Mouse (Mus musculus) forebrain, embryonic 15.5 days (tissue): ENCODE measurements around the gene Mlh1. TPM values are rescaled to one million over a fixed set of nuclear protein-coding genes. Genes with fewer than 3 reads are reported as not detected.

ENCODE experiments used
- ATAC-seq: fragments of 200-750 bp; cut with Nextera tagmentation; replicated peaks from 2 replicates; pipeline ENCODE4 v1.8.0; 2017; ENCODE audit warnings: mild to moderate bottlenecking, moderate TSS enrichment, moderate library complexity
- H3K27ac ChIP-seq: fragments of 300-500 bp; sonication (generic); replicated peaks from 2 replicates; pipeline ENCODE4 v1.5.1; 2015; ENCODE audit warnings: mild to moderate bottlenecking, inconsistent platforms
- H3K27me3 ChIP-seq: fragments of 300-500 bp; sonication (generic); 2 replicates; pipeline ENCODE4 v1.6.1; 2015; ENCODE audit warnings: inconsistent platforms
- H3K36me3 ChIP-seq: fragments of 300-500 bp; sonication (generic); 2 replicates; pipeline ENCODE4 v1.6.1; 2015; ENCODE audit warnings: mild to moderate bottlenecking, inconsistent platforms
- H3K4me1 ChIP-seq: fragments of 300-500 bp; sonication (generic); 2 replicates; pipeline ENCODE4 v1.6.1; 2015; ENCODE audit warnings: inconsistent platforms
- H3K4me2 ChIP-seq: fragments of 300-500 bp; sonication (generic); replicated peaks from 2 replicates; pipeline ENCODE4 v1.6.1; 2015; ENCODE audit warnings: mild to moderate bottlenecking, inconsistent platforms
- H3K4me3 ChIP-seq: fragments of 300-500 bp; sonication (generic); 2 replicates; pipeline ENCODE4 v1.5.1; 2015; ENCODE audit warnings: mild to moderate bottlenecking, inconsistent platforms
- H3K9ac ChIP-seq: fragments of 300-500 bp; sonication (generic); replicated peaks from 2 replicates; pipeline ENCODE4 v1.6.1; 2015; ENCODE audit warnings: mild to moderate bottlenecking, inconsistent platforms
- H3K9me3 ChIP-seq: fragments of 300-500 bp; sonication (generic); 2 replicates; pipeline ENCODE4 v1.6.1; 2016; ENCODE audit warnings: inconsistent platforms
- WGBS: fragments of 180-500 bp; shearing (Covaris S2); methylation state at CpG from one replicate; pipeline ENCODE4 v1.1.7; 2015; ENCODE audit warnings: mixed read lengths; 5-methylcytosine and 5-hydroxymethylcytosine counted together
- polyA plus RNA-seq: library from polyadenylated mRNA; unstranded; fragments of >200 nt; fragmentation: Nextera tagmentation; extraction: Ambion mirVana; gene quantifications from 2 replicates; pipeline ENCODE4 v1.2.1, GENCODE M21; 2015

The Mlh1 gene
- polyA plus RNA-seq, 1 experiment from 2014 or later = 34.2 TPM

DNA sequence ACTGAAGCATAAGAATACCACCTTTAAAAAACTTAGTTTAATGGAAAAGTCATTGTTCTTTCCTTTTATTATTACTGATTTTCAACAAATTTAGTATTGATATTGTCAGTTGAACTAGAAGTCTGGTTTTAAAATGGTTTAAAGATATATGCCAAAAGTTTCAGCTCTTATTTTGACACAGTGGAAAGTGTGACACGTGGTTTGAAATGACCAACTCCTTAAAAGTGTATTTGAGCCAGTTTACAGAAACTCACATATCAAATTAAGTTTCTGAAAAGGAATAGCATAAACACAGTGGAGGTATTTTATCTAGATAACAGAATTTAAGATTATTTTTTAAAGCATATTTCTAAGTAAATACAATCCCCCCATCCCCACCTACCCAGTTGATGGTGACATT, 2.4 kb upstream of the Mlh1 start:
- H3K9me3 ChIP-seq = no peaks in the 10 kb centered on the region
- H3K27ac ChIP-seq = no peak overlapping the region
- peaks cover 35% of the 10 kb centered on the region for H3K36me3 ChIP-seq
- peak overlapping the region; percentile 82 for H3K4me2 ChIP-seq
- H3K4me1 ChIP-seq = peaks cover 63% of the 10 kb centered on the region
- no peak overlapping the region for H3K4me3 ChIP-seq
- no peak overlapping the region for H3K9ac ChIP-seq
- ATAC-seq = no peak
- WGBS = 88% methylated on average over 1 of the region's 1 CpGs
- no peaks in the 10 kb centered on the region for H3K27me3 ChIP-seq

DNA sequence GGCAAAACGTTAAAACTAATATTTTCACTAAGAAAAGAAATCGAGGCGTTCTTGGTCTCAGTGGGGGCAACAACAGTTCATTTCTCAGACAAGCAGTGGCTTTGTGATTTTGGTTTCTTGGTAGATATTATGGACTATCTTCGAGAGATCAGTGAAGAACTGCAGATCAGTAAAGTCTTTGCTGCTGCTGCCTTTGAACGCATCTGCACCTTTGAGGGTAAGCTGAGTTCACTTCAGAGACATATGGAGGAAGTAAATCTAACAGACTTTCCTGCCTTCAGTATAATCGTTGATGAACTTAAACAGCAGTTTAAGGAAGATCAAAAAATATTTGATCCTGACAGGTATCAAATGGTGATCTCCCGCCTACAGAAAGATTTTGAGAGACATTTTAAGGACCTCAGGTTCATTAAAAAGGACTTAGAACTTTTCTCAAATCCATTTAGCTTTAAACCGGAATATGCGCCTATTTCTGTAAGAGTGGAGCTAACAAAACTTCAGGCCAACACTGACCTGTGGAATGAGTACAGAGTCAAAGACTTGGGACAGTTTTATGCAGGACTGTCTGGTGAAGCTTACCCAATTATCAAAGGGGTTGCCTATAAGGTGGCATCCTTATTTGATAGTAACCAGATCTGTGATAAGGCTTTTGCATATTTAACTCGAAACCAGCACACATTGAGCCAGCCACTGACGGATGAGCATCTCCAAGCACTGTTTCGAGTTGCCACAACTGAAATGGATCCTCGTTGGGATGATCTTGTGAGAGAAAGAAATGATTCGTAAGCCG, 1.6 kb upstream of the Mlh1 start:
- Histone ChIP-seq H3K27ac (no peak overlapping the region), H3K36me3 (peaks cover 32% of the 10 kb centered on the region), H3K9me3 (no peaks in the 10 kb centered on the region), H3K4me2 (peak overlapping the region; percentile 82), H3K4me1 (peaks cover 63% of the 10 kb centered on the region), H3K4me3 (peak overlapping the region; percentile 88), H3K9ac (peak overlapping the region; percentile 92), H3K27me3 (no peaks in the 10 kb centered on the region)
- WGBS = 78% methylated on average over 15 of the region's 15 CpGs
- ATAC-seq = no peak

DNA sequence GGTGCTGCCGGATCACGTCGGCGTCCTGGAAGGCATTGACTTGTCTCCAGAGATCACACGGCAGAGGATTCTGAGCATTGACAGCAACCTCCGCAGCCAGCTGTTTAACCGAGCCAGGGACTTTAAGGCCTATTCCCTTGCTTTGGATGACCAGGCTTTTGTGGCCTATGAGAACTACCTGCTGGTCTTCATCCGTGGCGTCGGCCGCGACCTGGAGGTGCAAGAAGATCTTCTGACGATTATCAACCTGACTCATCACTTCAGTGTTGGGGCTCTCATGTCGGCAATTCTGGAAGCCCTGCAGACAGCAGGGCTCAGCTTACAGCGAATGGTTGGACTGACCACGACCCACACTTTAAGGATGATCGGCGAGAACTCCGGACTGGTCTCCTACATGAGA, 765 bp upstream of the Mlh1 start:
- H3K27ac ChIP-seq = peak overlapping the region; percentile 96
- peak overlapping the region; percentile 92 for H3K9ac ChIP-seq
- H3K27me3 ChIP-seq = no peaks in the 10 kb centered on the region
- peak overlapping the region; percentile 82 for H3K4me2 ChIP-seq
- peaks cover 59% of the 10 kb centered on the region for H3K4me1 ChIP-seq
- peaks cover 28% of the 10 kb centered on the region for H3K36me3 ChIP-seq
- peak overlapping the region; percentile 88 for H3K4me3 ChIP-seq
- H3K9me3 ChIP-seq = no peaks in the 10 kb centered on the region
- WGBS = 13% methylated on average over 19 of the region's 19 CpGs
- no peak for ATAC-seq

DNA sequence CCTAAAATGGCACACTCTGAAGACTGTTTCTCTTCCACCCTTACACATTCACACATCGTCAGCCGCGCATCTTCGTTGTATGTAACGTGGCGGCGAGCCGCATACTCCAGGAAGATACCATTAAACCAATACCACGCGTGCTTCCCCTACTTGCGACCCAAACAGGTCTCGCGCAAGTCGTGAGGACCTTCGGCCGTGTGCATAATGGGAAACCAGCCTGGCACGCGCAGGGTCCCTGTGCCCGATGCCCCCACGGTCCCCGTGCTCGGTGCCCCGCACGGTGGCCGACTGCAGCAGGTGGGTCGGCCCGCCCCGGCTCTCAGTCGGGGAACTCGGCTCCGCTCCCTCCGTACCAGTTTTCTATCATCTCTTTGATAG, 546 bp downstream of the Mlh1 start:
- peak overlapping the region; percentile 88 for H3K4me3 ChIP-seq
- H3K4me1 ChIP-seq = peaks cover 47% of the 10 kb centered on the region
- 0% methylated on average over 32 of the region's 32 CpGs for WGBS
- peak overlapping the region; percentile 57 for H3K4me2 ChIP-seq
- no peaks in the 10 kb centered on the region for H3K9me3 ChIP-seq
- ATAC-seq = peak; percentile 79
- H3K27me3 ChIP-seq = no peaks in the 10 kb centered on the region
- peak overlapping the region; percentile 96 for H3K27ac ChIP-seq
- H3K36me3 ChIP-seq = peaks cover 23% of the 10 kb centered on the region; the same call in 1 of the 2 replicates
- H3K9ac ChIP-seq = peak overlapping the region; percentile 66

DNA sequence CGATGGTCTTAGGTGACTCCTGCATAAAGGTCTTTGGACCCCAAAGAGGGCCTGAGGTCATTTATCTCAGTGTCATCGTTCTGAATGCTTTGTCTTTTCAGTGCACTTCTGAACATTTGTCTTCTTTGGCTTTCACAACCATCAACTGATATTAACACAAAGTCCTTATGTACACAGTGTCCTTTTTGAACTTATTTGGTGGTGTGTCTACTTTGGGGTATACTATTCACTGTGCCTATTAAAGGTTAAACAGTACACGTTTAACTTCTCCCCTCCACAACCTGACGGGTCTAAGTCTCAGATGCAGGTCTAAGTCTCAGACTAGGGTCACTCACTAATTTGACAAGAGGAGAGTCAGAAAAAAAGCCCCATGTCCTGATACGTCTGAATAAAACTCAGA, 985 bp downstream of the Mlh1 start:
- Histone ChIP-seq H3K36me3 (peaks cover 21% of the 10 kb centered on the region; the same call in 1 of the 2 replicates), H3K4me2 (peak overlapping the region; percentile 57), H3K4me3 (peak overlapping the region; percentile 88), H3K4me1 (peaks cover 43% of the 10 kb centered on the region), H3K9ac (peak overlapping the region; percentile 66), H3K27me3 (no peaks in the 10 kb centered on the region), H3K9me3 (no peaks in the 10 kb centered on the region), H3K27ac (peak overlapping the region; percentile 96)
- 15% methylated on average over 5 of the region's 5 CpGs for WGBS
- no peak for ATAC-seq

DNA sequence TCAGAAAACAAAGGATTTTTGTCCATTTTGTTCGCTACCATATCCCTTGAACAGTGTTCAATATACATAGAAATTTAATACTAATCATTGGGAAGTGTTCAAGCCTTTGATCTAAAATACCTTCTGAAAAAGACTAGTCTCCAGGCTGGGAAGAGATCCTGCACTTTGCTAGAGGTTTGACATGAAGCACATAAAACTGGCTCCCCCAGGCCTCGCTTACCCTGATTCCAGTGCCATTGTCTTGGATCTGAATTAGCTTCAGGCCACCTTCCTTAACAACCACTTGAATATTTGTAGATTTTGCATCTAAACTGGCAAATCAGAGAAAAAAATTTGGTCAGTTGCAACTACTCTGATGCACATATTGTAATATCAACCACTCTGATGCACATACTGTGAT, 3.6 kb downstream of the Mlh1 start:
- no peak overlapping the region for H3K27ac ChIP-seq
- 94% methylated on average over 2 of the region's 2 CpGs for WGBS
- ATAC-seq = no peak

DNA sequence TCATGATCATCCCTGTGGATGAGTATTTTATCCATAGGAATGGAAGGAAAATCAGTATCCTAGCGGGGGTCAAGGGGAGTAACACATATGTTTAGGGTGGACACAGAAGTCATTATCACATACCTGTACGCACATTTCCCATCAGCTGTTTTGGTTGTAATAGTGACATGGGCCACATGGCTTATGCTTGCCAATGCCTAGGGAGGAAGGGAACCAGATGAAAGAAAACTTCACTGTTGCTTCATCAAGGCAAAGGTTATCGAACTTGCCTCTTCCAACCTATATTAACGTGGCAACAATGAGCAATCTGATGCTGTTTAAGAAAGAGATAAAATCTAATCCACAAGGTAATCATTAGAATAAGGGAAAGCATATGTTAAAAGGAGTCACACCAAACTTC, 10.2 kb downstream of the Mlh1 start:
- Histone ChIP-seq H3K9ac (no peak overlapping the region), H3K4me3 (no peak overlapping the region), H3K27ac (no peak overlapping the region), H3K4me1 (no peaks in the 10 kb centered on the region), H3K27me3 (no peaks in the 10 kb centered on the region), H3K9me3 (no peaks in the 10 kb centered on the region), H3K4me2 (no peak overlapping the region), H3K36me3 (peaks cover 31% of the 10 kb centered on the region)
- ATAC-seq = no peak
- 96% methylated on average over 4 of the region's 4 CpGs for WGBS

More for the DNA sequence above, 3.6 kb downstream of the Mlh1 start:
- H3K27me3 ChIP-seq = no peaks in the 10 kb centered on the region
- no peaks in the 10 kb centered on the region for H3K9me3 ChIP-seq
- peaks cover 14% of the 10 kb centered on the region for H3K36me3 ChIP-seq
- no peak overlapping the region for H3K4me2 ChIP-seq
- H3K4me3 ChIP-seq = no peak overlapping the region
- peaks cover 17% of the 10 kb centered on the region for H3K4me1 ChIP-seq
- no peak overlapping the region for H3K9ac ChIP-seq

DNA sequence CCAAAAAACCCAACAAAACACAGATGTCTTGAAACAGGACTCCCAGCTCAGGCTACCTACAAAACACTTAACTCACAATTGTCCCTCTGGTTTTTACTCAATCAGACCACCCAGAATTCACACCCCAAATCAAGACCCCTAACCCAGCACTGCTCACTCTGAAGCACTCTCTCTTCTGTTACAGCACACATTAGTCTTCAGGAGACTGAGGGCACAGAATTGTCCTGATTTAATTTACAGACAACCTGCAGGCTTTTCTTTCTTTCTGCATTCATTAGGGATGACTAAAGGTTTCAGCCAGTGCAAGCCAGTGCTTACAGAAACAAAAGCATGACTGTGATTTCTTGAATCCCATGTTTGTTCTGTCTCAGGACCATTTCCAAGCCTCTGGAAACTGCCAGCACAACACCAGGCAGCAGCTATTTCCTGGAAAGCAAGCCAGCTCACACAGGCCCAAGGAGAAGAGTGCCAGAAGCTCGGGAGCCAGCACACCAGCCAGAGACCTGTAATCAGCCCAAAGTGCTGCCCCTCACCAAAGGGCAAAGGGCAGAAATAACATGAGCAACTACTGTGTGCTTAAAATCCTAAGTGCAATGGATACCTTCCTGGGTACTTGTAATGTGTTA, 11.1 kb downstream of the Mlh1 start:
- Histone ChIP-seq H3K4me3 (no peak overlapping the region), H3K9me3 (no peaks in the 10 kb centered on the region), H3K4me1 (no peaks in the 10 kb centered on the region), H3K4me2 (no peak overlapping the region), H3K9ac (no peak overlapping the region), H3K27ac (no peak overlapping the region), H3K36me3 (peaks cover 36% of the 10 kb centered on the region), H3K27me3 (no peaks in the 10 kb centered on the region)
- WGBS = 48% methylated on average over 1 of the region's 1 CpGs
- ATAC-seq = no peak

DNA sequence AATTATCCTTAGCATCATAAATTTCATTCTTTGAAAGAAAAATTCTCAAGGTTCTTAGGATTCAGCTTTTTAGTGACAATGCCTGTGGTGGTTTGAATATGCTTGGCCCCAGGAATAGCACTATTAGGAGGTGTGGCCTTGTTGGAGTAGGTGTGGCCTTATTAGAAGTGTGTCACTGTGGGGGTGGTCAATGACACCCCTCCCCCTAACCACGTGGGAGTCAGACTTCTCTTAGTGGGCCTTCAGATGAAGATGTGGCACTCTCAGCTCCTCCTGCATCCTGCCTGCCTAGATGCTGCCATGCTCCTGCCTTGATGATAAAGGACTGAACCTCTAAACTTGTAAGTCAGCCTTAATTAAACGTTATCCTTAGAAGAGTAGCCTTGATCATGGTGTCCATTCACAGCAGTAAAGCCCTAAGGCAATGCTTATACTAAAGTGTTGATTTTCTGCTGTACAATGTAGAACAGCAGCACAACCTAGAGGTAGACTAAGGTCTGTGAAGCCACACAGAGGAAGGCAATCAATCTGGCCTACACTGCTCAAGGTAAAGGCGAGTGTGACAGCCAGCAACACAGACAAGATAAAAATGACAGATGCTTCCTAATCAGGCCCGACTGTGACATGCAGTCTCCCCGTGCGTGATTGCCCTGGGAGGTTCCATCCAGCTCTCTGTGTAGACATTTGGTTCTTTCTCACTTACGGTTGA, 19.3 kb downstream of the Mlh1 start:
- Histone ChIP-seq H3K36me3 (peaks cover 47% of the 10 kb centered on the region), H3K9me3 (no peaks in the 10 kb centered on the region), H3K27me3 (no peaks in the 10 kb centered on the region), H3K9ac (no peak overlapping the region), H3K4me2 (no peak overlapping the region), H3K4me1 (no peaks in the 10 kb centered on the region), H3K27ac (no peak overlapping the region), H3K4me3 (no peak overlapping the region)
- ATAC-seq = no peak
- whole genome bisulfite sequencing = 82% methylated on average over 7 of the region's 7 CpGs

DNA sequence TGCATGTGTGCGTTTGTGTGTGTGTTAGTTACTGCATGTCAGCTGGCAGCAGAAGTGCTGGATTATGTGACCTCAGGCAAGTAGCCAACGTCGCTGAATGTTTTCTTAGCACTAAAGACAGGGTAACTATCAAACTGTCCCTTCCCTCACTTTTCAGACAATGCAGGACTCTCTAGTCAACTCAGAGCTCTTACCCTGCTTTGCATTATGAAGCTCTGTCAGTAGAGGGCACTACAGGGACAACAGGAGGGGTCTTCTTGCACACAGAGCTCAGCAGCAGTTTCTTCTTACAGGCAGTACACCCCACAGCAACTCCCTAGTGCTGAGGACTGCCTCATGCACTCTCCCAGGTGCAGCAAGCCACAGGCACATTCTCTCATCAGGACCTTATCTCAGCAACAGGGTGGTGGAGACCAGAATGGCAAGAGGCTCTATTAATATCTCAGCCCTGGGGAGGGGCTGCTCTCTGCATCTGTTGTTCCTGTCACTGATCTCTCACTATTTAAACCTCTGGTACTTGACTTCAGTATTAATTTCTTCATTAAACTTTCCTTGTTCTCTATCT, 23.8 kb downstream of the Mlh1 start:
- ATAC-seq = no peak
- 87% methylated on average over 3 of the region's 3 CpGs for WGBS
- Histone ChIP-seq H3K9me3 (no peaks in the 10 kb centered on the region), H3K4me3 (no peak overlapping the region), H3K4me1 (no peaks in the 10 kb centered on the region), H3K27ac (no peak overlapping the region), H3K27me3 (no peaks in the 10 kb centered on the region), H3K36me3 (peaks cover 41% of the 10 kb centered on the region), H3K9ac (no peak overlapping the region), H3K4me2 (no peak overlapping the region)

DNA sequence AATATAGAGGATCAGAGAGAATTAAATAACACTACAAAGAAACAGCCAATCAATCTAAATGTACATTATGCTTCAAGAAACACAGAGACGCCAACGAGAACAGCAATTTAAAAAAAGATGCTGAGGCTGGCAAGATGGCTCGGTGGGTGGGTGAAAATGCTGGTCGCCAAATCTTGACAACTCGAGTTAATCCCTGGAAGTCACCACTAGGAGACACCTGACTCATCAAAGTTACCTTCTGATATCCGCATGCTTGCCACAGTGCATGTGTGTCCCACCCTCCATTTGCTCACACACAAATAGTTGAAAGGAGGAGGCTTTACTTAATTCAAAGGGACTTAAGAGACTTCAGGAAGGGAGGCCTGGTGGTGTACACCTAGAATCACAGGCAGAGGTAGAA, 26.0 kb downstream of the Mlh1 start:
- H3K36me3 ChIP-seq = peaks cover 39% of the 10 kb centered on the region
- ATAC-seq = no peak
- WGBS = 76% methylated on average over 6 of the region's 6 CpGs
- no peaks in the 10 kb centered on the region for H3K27me3 ChIP-seq
- H3K9ac ChIP-seq = no peak overlapping the region
- H3K27ac ChIP-seq = no peak overlapping the region
- H3K4me1 ChIP-seq = no peaks in the 10 kb centered on the region
- no peak overlapping the region for H3K4me2 ChIP-seq
- no peaks in the 10 kb centered on the region for H3K9me3 ChIP-seq
- H3K4me3 ChIP-seq = no peak overlapping the region

DNA sequence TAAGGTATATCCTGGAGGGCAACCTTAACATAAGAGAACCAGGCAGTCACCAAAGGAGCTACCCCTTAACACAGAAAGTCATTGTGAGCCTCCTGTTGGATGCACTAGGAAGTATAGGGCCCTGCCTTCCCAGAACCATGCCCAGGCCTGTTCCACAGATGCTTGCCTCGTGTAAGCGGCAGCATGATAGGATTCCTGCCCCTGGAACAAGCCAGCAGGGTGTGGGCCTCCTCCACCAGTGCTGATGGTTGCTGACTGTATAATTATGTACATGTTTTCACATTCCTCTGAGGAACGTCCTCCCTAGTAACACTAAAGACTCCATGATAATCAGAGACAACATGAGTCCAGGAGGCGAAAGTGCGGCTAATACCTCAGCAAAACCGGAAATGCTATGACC, 28.2 kb downstream of the Mlh1 start:
- no peak for ATAC-seq
- WGBS = 86% methylated on average over 6 of the region's 6 CpGs
- peaks cover 43% of the 10 kb centered on the region for H3K36me3 ChIP-seq

More for the DNA sequence above, 28.2 kb downstream of the Mlh1 start:
- no peaks in the 10 kb centered on the region for H3K4me1 ChIP-seq
- H3K4me3 ChIP-seq = no peak overlapping the region
- H3K27me3 ChIP-seq = no peaks in the 10 kb centered on the region
- no peaks in the 10 kb centered on the region for H3K9me3 ChIP-seq
- H3K9ac ChIP-seq = no peak overlapping the region
- H3K4me2 ChIP-seq = no peak overlapping the region
- H3K27ac ChIP-seq = no peak overlapping the region
